Mouse (Mus musculus) brain, embryonic 18.5 days (tissue): ENCODE measurements around the gene Hist1h1d.
"Not testable (repeated sequence)": the region's sequence is repeated elsewhere in the genome, so short reads cannot be mapped to it uniquely, and the experiment has no call there.

Experiments used
- DNase-seq: peaks from one replicate; pipeline ENCODE4 v3.0.0-alpha.2; 2012; ENCODE audit warnings: low read depth, low spot score

Hist1h1d gene

DNA sequence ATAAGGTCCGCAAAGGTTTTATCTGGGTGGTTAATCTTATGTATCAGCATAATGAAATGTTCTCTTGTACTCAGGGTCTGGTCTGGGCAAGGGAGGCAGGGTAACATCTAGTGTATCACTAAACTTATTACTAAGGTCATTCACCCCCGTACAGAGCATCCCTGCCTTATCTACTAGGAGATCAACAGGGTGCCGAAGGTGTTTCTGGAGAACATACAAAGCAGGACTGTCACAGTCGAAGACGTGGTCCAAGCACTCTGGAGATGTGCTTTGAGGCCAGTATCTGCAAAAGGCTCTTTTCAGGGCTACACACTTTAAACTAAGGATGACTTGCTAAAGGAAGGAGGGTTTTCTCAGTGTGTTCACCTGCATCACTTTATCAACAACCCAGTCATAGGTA lies 6.4 kb upstream of the Hist1h1d start:
- no peak for DNase-seq

DNA sequence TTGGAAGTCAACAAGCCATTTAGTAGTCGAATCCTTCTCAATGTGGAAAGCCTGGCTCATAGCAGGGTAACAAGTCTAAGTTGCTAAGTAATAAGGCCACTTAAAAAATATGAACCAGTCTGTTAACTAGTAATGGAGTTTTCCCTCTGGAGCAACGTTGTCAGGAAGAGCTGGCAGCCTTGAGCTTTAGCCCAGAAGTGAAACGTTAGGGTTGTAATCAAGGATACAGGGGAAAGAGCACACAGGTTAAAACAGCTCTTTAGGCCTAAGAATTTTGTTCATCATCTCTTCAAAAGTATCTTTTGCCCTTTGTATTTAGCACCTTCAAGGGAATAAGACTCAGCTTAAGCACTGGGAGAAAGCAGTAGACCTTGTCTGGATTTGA lies 2.3 kb upstream of the Hist1h1d start:
- no peak for DNase-seq

DNA sequence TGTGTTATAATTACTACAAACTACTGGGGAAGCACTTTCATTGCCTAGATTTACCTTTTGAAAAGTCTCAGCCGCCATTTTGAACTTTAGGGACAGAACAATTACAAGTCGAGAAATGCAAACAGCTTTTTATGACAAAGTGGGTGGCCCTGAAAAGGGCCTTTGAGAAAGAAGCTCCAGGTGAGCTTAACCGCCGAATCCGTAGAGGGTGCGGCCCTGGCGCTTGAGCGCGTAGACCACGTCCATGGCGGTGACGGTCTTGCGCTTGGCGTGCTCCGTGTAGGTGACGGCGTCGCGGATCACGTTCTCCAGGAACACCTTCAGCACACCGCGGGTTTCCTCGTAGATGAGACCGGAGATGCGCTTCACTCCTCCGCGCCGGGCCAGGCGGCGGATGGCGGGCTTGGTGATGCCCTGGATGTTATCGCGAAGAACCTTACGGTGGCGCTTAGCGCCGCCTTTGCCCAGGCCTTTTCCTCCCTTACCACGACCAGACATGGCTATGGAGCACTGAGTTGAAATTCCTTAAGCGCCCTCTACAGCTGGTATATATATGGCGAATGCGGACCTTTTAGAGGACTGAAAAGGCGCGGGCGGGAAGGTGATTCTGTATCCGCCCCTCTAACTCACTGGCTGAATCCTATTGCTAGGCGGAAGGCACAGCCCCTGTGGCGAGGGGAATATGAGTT lies 1.8 kb upstream of the Hist1h1d start, which contains the start of gene Hist1h4f:
Gene Hist1h4f (minus strand): TSS at position 503 of the 689 bp plus-strand sequence.
- peak; percentile 91 for DNase-seq

DNA sequence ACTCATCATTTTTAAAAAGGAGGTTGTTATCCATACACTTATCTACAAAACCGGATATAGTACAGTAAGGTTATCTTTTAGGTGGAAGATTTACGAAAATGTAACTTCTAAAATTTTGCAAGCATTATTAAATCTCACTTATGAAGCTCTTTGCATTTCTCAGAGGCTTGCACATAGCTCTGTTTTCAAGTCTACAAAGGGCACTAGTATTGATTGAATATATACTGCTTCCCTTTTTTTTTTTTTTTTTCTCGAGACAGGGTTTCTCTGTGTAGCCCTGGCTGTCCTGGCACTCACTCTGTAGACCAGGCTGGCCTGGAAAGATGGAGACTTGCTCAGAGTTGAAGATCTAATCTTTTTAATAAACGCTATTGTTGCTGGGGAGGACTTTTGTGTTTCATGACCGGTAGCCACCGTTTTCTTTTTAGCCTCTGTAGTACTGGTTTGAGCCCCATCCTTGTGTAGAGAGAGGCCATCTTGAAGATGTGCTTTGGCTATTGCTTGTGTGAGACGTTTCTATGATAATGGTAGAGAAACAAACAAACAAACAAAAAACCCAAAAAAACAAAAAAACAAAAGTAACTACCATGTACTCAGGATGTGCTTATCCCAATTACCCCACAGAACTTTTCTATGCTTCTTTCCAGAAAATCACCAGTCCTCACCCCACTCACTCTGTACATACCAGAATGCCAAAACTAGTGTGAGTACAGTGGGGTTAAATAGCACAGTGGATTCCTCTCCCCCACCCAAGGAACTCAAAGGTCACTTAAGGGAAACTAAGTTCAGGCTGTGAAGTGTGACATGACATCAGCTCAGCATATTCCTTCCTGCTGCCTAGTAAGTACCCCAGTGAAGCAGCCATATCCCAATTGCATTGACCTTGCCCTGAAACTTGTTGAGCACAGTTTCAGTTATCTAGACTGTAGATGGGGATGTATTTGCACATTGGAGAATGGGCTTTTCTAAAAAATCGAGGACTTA lies 839 bp upstream of the Hist1h1d start:
- DNase-seq: no peak

- DNase-seq: no peak
Observed at GRCm38 (mm10) chr13:23554393-23554792, 1.3 kb downstream of the Hist1h1d start.

- no peak for DNase-seq
Observed at GRCm38 (mm10) chr13:23554925-23555838, 2.1 kb downstream of the Hist1h1d start.

GRCm38 (mm10) chr13:23555839-23556416 lies 2.9 kb downstream of the Hist1h1d start:
- peak; percentile 86 for DNase-seq

- DNase-seq: no peak
Observed at GRCm38 (mm10) chr13:23556906-23557305, 3.8 kb downstream of the Hist1h1d start.

- DNase-seq: not testable (repeated sequence)
Observed at GRCm38 (mm10) chr13:23560699-23561098, 7.6 kb downstream of the Hist1h1d start.

- DNase-seq: not testable (repeated sequence)
Observed at GRCm38 (mm10) chr13:23561531-23561882, 8.4 kb downstream of the Hist1h1d start.

DNA sequence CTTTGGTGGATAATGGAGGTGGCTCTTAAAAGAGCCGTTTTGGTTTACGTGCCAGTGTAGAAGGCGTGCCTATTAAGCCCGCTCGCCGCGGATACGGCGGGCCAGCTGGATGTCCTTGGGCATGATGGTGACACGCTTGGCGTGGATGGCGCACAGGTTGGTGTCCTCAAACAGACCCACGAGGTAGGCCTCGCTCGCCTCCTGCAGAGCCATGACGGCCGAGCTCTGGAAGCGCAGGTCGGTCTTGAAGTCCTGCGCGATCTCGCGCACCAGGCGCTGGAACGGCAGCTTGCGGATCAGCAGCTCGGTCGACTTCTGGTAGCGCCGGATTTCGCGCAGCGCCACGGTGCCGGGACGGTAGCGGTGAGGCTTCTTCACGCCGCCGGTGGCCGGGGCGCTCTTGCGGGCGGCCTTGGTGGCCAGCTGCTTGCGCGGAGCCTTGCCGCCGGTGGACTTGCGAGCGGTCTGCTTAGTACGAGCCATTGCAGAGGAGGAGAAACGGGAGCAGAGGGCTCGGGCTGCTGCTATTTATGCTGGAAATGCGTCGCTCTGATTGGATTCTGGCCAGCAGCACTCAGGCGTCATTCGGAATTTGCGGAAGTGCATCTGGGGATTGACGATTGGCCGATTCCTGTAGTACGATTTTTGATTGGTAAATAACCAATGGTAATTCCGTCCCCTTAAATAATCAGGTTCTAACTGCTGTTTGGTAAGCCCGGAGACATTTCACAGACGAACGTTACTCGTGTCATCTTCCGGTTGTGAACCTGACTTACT lies 9.0 kb downstream of the Hist1h1d start, which contains the start of gene Hist1h3e:
Gene Hist1h3e (minus strand): TSS at position 487 of the 777 bp plus-strand sequence.
- peak; percentile 98 for DNase-seq

DNA sequence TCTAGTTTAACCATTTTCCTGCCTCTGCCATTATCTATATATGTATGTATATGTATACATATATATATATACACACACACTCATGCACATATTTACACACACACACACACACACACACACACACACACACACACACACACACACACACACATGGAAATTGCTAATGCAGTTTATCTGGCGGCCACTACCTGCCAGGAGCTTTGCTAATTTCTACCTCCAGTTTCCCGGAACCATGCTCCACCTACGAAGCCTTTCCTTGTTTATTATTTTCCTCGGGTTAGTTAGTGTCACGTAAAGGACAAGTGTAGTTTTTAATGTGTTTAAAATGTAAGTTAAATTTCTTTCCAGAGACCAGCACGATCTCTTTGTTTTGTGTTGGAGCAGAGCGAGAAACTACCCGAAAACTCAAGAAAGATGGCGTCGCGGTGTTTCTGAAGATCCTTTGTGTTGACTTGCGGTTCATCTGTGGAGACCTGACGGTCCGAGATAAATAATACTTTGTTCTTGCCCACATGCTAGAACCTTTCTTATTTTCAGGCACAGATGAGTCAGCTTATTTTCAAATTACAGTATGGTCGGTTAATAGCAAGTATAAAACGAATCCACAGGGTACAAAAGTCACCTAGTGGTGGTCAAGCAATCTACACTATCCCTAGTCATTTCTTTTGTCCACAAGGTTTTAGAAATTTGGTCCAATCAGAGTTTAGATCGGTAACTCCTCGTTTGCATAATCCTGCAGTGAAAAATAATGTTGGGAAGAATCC lies 9.8 kb downstream of the Hist1h1d start:
- peak; percentile 69 for DNase-seq

DNA sequence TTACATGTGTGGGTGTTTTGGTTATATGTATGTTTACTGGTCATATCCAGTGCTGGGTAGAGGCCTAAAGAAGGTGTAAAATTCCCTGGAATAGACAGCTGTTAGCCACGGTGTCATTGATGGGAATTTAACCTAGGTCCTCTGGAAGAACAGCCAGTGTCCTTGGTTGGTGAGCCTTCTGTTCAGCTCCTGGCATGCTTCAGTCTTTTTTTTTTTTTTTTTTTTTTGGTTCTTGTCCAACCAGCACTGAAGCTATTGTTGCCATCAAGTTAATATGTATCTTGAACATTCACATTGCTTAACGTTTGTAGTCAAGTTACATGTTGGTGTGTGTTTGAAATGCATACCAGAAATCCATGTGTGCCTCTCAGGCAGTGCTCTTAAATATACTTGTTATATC lies 11.4 kb downstream of the Hist1h1d start:
- DNase-seq: no peak

DNA sequence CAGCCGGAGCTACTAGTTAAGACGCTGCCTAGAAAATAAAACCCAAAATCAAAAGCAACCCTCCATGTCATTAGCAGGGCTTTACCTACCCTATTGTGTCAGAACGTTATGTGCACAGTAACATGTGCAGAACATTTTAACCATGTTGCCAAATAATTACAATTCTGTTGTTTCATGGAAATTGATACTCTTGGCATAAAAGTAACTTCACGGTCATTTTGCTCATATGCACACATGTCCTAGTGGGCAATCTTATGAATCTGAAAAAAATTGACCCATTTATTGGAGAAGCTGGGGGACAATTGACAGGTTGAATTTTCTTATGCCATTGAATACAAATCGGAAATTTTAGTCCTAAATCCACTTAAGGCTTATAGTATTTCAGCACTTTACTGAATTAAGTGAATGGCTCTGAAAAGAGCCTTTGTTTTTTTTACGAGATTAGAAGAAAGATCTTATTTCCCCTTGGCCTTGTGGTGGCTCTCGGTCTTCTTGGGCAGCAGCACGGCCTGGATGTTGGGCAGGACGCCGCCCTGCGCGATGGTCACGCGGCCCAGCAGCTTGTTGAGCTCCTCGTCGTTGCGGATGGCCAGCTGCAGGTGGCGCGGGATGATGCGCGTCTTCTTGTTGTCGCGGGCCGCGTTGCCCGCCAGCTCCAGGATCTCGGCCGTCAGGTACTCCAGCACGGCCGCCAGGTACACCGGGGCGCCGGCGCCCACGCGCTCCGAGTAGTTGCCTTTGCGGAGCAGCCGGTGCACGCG lies 17.4 kb downstream of the Hist1h1d start:
- not testable (repeated sequence) for DNase-seq

GRCm38 (mm10) chr13:23571022-23571503 lies 18.0 kb downstream of the Hist1h1d start, which contains the start of the genes Hist1h2ae and Hist1h2bg:
TSS of gene Hist1h2ae (minus strand) at chr13:23571220.
TSS of gene Hist1h2bg (plus strand) at chr13:23571396.
- peak; percentile 96 for DNase-seq

DNA sequence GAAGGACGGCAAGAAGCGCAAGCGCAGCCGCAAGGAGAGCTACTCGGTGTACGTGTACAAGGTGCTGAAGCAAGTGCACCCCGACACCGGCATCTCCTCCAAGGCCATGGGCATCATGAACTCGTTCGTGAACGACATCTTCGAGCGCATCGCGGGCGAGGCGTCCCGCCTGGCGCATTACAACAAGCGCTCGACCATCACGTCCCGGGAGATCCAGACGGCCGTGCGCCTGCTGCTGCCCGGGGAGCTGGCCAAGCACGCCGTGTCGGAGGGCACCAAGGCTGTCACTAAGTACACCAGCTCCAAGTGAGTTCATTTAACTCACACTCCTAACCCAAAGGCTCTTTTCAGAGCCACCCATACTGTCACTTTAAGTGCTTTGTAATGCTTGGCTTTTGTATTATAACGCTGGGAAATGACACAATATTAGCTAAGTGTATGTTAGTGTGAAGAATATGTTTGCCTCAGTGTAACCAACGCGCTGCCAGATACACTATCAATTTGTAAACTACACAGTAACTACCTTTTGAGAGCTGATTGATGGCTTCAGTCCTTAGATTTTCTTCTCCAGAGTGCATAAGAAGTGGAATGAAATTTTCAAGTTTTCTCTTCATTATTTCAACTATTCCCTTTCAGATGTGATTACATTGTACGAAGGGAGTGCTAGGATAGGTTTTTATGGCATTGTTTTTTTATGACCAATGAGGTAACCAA lies 18.6 kb downstream of the Hist1h1d start:
- DNase-seq: not testable (repeated sequence)

DNA sequence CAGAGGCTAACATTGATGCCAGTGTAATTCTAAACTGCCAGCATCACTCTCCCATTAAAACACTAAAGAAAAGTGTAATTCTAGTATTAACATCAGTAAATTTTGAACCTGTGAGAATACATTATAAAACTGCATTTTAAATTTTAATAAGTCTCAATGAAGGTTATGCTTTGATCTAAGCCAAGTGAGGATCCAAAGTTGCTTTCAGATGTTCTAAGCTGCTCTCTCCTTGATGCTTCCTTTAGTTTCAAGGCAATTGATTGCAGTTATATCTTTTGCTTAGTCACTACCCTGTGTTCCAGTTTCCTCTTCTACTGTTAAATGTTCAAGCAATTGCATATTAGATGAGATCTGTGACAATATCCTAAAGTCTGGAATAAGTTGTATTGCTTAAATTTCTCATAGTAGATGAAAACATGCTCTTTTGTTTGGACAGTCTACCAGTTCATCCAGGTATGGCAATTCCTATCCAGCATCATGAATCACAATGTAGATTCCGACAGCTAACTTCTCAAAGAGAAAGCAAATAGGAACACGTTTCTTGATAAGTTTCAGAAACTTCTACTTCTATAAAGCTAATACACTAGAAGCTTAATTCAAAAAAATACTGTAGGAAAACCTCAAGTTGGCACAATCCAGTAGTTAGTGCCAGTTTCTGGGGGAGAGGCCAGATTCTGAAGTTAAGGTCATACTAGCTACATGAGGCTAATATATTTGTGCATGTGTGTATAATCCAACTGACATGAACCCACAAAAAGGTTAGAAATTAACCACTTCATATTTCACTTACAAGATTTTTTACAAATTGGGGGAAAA lies 19.4 kb downstream of the Hist1h1d start:
- no peak for DNase-seq
